Mouse (Mus musculus): ENCODE data around the gene Slc25a45. TPM values are rescaled to one million over a fixed set of nuclear protein-coding genes. Genes with fewer than 3 reads are reported as not detected.
"Not testable (repeated sequence)": the region's sequence is repeated elsewhere in the genome, so short reads cannot be mapped to it uniquely, and the experiment has no call there.

The Slc25a45 gene
- total RNA-seq, 2 experiments from 2014 or later, result 3.4 to 4.2 TPM

- intact Hi-C loops (cut with DNase I), result loop anchor here (1.0 kb wide), 2 partner anchors 27 to 58 kb away; no protein-coding TSS in a partner anchor
- no peak for DNase-seq
Observed at GRCm38 (mm10) chr19:5850860-5851259, 26.7 kb upstream of the Slc25a45 start.

GRCm38 (mm10) chr19:5851481-5851971 lies 26.1 kb upstream of the Slc25a45 start:
- intact Hi-C loops (cut with DNase I), result loop anchor here (1.0 kb wide), 1 partner anchor 27 kb away; no protein-coding TSS in a partner anchor
- peak; percentile 25 to 49 for DNase-seq

- intact Hi-C loops (cut with DNase I), result no loop called here
Observed at GRCm38 (mm10) chr19:5852035-5852722, 25.4 kb upstream of the Slc25a45 start.

GRCm38 (mm10) chr19:5856604-5857003 lies 21.0 kb upstream of the Slc25a45 start:
- intact Hi-C loops (cut with DNase I), result loop anchor here (5.0 kb wide), 1 partner anchor 154 kb away; the partner anchor contains the start of gene Kcnk7
- DNase-seq, result no peak

More at GRCm38 (mm10) chr19:5852035-5852722, 25.4 kb upstream of the Slc25a45 start:
- DNase-seq, result no peak

- intact Hi-C loops (cut with DNase I), result loop anchor here (5.0 kb wide), 1 partner anchor 40 kb away; no protein-coding TSS in a partner anchor
- DNase-seq, result no peak
Observed at GRCm38 (mm10) chr19:5862335-5863085, 15.1 kb upstream of the Slc25a45 start.

- intact Hi-C loops (cut with DNase I), result loop anchor here (5.0 kb wide), 1 partner anchor 39 kb away; no protein-coding TSS in a partner anchor
- DNase-seq, result no peak
Observed at GRCm38 (mm10) chr19:5863776-5864175, 13.8 kb upstream of the Slc25a45 start.

GRCm38 (mm10) chr19:5864710-5865398 lies 12.8 kb upstream of the Slc25a45 start:
- no peak for DNase-seq
- intact Hi-C loops (cut with DNase I), result loop anchor here (5.0 kb wide), 1 partner anchor 37 kb away; no protein-coding TSS in a partner anchor

- DNase-seq, result no peak
- intact Hi-C loops (cut with DNase I), result no loop called here
Observed at GRCm38 (mm10) chr19:5868096-5868495, 9.5 kb upstream of the Slc25a45 start.

GRCm38 (mm10) chr19:5871273-5871672 lies 6.3 kb upstream of the Slc25a45 start:
- DNase-seq, result peak in 1 of 2 experiments; percentile 43
- intact Hi-C loops (cut with DNase I), result no loop called here

GRCm38 (mm10) chr19:5871683-5872082 lies 5.9 kb upstream of the Slc25a45 start:
- intact Hi-C loops (cut with DNase I), result no loop called here
- DNase-seq, result no peak

- DNase-seq, result no peak
- intact Hi-C loops (cut with DNase I), result no loop called here
Observed at GRCm38 (mm10) chr19:5872528-5872927, 5.1 kb upstream of the Slc25a45 start.

- intact Hi-C loops (cut with DNase I), result no loop called here
- no peak for DNase-seq
Observed at GRCm38 (mm10) chr19:5872931-5873556, 4.6 kb upstream of the Slc25a45 start.

GRCm38 (mm10) chr19:5874391-5874968 lies 3.1 kb upstream of the Slc25a45 start:
- intact Hi-C loops (cut with DNase I), result no loop called here

GRCm38 (mm10) chr19:5874969-5875480 lies 2.6 kb upstream of the Slc25a45 start, which contains the start of gene Frmd8:
Gene Frmd8 (minus strand): TSS chr19:5875274.
- intact Hi-C loops (cut with DNase I), result no loop called here

More at GRCm38 (mm10) chr19:5874391-5874968, 3.1 kb upstream of the Slc25a45 start:
- DNase-seq, result no peak

GRCm38 (mm10) chr19:5878362-5878722 lies 734 bp downstream of the Slc25a45 start:
- intact Hi-C loops (cut with DNase I), result loop anchor here (1.0 kb wide), 2 partner anchors 27 to 85 kb away; no protein-coding TSS in a partner anchor

More at GRCm38 (mm10) chr19:5874969-5875480, 2.6 kb upstream of the Slc25a45 start, which contains the start of gene Frmd8:
- peak; percentile 93 to 94 for DNase-seq

GRCm38 (mm10) chr19:5878916-5879315 lies 1.3 kb downstream of the Slc25a45 start:
- no peak for DNase-seq
- intact Hi-C loops (cut with DNase I), result loop anchor here (1.0 kb wide), 2 partner anchors 28 to 86 kb away; no protein-coding TSS in a partner anchor

More at GRCm38 (mm10) chr19:5878362-5878722, 734 bp downstream of the Slc25a45 start:
- peak in 1 of 2 experiments; percentile 25 for DNase-seq

GRCm38 (mm10) chr19:5879735-5880134 lies 2.1 kb downstream of the Slc25a45 start:
- intact Hi-C loops (cut with DNase I), result no loop called here
- DNase-seq, result no peak

- DNase-seq, result no peak
- intact Hi-C loops (cut with DNase I), result no loop called here
Observed at GRCm38 (mm10) chr19:5881155-5881554, 3.5 kb downstream of the Slc25a45 start.

- intact Hi-C loops (cut with DNase I); DNase-seq: not testable (repeated sequence)
Observed at GRCm38 (mm10) chr19:5882079-5882478, 4.5 kb downstream of the Slc25a45 start.

Measured in heart, postnatal 36 days (tissue).